Mouse (Mus musculus) stomach, postnatal 0 days (tissue): ENCODE measurements around the gene Ikzf3. TPM values are rescaled to one million over a fixed set of nuclear protein-coding genes. Genes with fewer than 3 reads are reported as not detected.

Experiments
- ATAC-seq: fragments of 200-750 bp; cut with Nextera tagmentation; 2 replicates; pipeline ENCODE4 v1.8.0; 2017; ENCODE audit not compliant: low FRiP score, low TSS enrichment
- DNase-seq: peaks from one replicate; pipeline ENCODE4 v3.0.0-alpha.2; 2016; ENCODE audit warnings: low spot score
- H3K27ac ChIP-seq: fragments of 300-500 bp; sonication (generic); replicated peaks from 2 replicates; pipeline ENCODE4 v1.5.1; 2014; ENCODE audit warnings: mild to moderate bottlenecking, control low read depth
- H3K27me3 ChIP-seq: fragments of 300-500 bp; sonication (generic); 2 replicates; pipeline ENCODE4 v1.6.1; 2014; ENCODE audit warnings: low read length; ENCODE audit not compliant: control insufficient read depth, insufficient read depth
- H3K36me3 ChIP-seq: fragments of 300-500 bp; sonication (generic); 2 replicates; pipeline ENCODE4 v1.6.1; 2014; ENCODE audit warnings: low read length, mixed read lengths; ENCODE audit not compliant: control insufficient read depth, insufficient read depth
- H3K4me1 ChIP-seq: fragments of 300-500 bp; sonication (generic); replicated peaks from 2 replicates; pipeline ENCODE4 v1.6.1; 2014; ENCODE audit warnings: antibody characterized with exemption; ENCODE audit not compliant: control insufficient read depth, insufficient read depth
- H3K4me2 ChIP-seq: fragments of 300-500 bp; sonication (generic); replicated peaks from 2 replicates; pipeline ENCODE4 v1.6.1; 2014; ENCODE audit warnings: low read depth, mild to moderate bottlenecking, control low read depth, moderate library complexity
- H3K4me3 ChIP-seq: fragments of 300-500 bp; sonication (generic); 2 replicates; pipeline ENCODE4 v1.5.1; 2014; ENCODE audit warnings: low read depth, low read length, control low read depth
- H3K9ac ChIP-seq: fragments of 300-500 bp; sonication (generic); 2 replicates; pipeline ENCODE4 v1.6.1; 2014; ENCODE audit warnings: mild to moderate bottlenecking, low read length, control low read depth, mixed read lengths
- H3K9me3 ChIP-seq: fragments of 300-500 bp; sonication (generic); 2 replicates; pipeline ENCODE4 v1.6.1; 2016; ENCODE audit warnings: low read length; ENCODE audit not compliant: control insufficient read depth
- CTCF ChIP-seq: IDR thresholded peaks from 2 replicates; pipeline ENCODE4 v1.5.1; 2016; ENCODE audit warnings: antibody characterized with exemption, low read depth, mild to moderate bottlenecking, moderate library complexity
- EP300 ChIP-seq: optimal IDR thresholded peaks from 2 replicates; pipeline ENCODE3; 2016; ENCODE audit warnings: antibody characterized with exemption
- WGBS: fragments of 180-500 bp; shearing (Covaris S2); extraction: QIAGEN DNeasy Blood & Tissue Kit; methylation state at CpG from one replicate; pipeline ENCODE4 v1.1.7; 2014; 5-methylcytosine and 5-hydroxymethylcytosine counted together
- polyA plus RNA-seq: library from polyadenylated mRNA; unstranded; fragments of >200 nt; fragmentation: Nextera tagmentation; extraction: Ambion mirVana; gene quantifications from 2 replicates; pipeline ENCODE4 v1.2.1, GENCODE M21; 2015

Gene Ikzf3
- polyA plus RNA-seq, 1 experiment from 2014 or later: 0.15 TPM

- TF ChIP-seq EP300: no peak
- no peak for TF ChIP-seq CTCF
- ATAC-seq (no peak), DNase-seq (no peak)
- H3K4me2 ChIP-seq: no peak overlapping the region
- no peak overlapping the region for H3K9ac ChIP-seq
- H3K4me3 ChIP-seq: no peak overlapping the region
- 76% methylated on average over 9 of the region's 9 CpGs for WGBS
- no peaks in the 10 kb centered on the region for H3K9me3 ChIP-seq
- H3K36me3 ChIP-seq: no peaks in the 10 kb centered on the region
- H3K27me3 ChIP-seq: no peaks in the 10 kb centered on the region
- no peaks in the 10 kb centered on the region for H3K4me1 ChIP-seq
- no peak overlapping the region for H3K27ac ChIP-seq
These were observed 52.4 kb downstream of the Ikzf3 start for GRCm38 (mm10) chr11:98493394-98493793.

DNA sequence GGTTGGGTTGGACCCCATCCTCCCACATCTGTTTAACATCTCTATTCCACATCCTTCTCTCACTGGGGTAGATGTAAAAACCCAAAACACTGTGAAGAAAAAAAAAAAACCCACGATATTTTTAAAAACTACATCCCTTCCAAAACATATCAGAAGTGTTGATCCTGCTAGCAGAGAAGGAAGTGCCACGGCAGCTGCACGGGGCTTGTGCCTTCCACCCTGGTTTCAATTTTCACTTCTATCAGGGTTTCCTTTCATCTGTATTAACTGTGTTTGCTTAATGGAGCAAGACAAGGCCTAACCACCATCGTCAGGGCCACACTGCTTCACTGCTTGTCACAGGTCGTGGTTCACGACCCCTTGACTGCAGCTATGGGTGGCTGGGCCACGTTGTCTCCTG is 52.9 kb downstream of the Ikzf3 start:
- H3K4me2 ChIP-seq: no peak overlapping the region
- no peak for DNase-seq
- 22% methylated on average over 7 of the region's 7 CpGs for WGBS
- no peak overlapping the region for H3K4me3 ChIP-seq
- no peak overlapping the region for H3K9ac ChIP-seq
- TF ChIP-seq EP300: no peak
- no peak for TF ChIP-seq CTCF
- no peak for ATAC-seq
- no peaks in the 10 kb centered on the region for H3K9me3 ChIP-seq
- H3K27ac ChIP-seq: no peak overlapping the region
- no peaks in the 10 kb centered on the region for H3K4me1 ChIP-seq
- no peaks in the 10 kb centered on the region for H3K36me3 ChIP-seq
- no peaks in the 10 kb centered on the region for H3K27me3 ChIP-seq

- no peaks in the 10 kb centered on the region for H3K4me1 ChIP-seq
- no peak overlapping the region for H3K27ac ChIP-seq
- no peak for ATAC-seq
- 78% methylated on average over 7 of the region's 7 CpGs for WGBS
- no peak overlapping the region for H3K4me2 ChIP-seq
- H3K9me3 ChIP-seq: no peaks in the 10 kb centered on the region
- no peak overlapping the region for H3K4me3 ChIP-seq
- H3K27me3 ChIP-seq: no peaks in the 10 kb centered on the region
- DNase-seq: no peak
- TF ChIP-seq CTCF: no peak
- TF ChIP-seq EP300: no peak
- no peak overlapping the region for H3K9ac ChIP-seq
- no peaks in the 10 kb centered on the region for H3K36me3 ChIP-seq
These were observed 54.3 kb downstream of the Ikzf3 start for GRCm38 (mm10) chr11:98491571-98491970.

DNA sequence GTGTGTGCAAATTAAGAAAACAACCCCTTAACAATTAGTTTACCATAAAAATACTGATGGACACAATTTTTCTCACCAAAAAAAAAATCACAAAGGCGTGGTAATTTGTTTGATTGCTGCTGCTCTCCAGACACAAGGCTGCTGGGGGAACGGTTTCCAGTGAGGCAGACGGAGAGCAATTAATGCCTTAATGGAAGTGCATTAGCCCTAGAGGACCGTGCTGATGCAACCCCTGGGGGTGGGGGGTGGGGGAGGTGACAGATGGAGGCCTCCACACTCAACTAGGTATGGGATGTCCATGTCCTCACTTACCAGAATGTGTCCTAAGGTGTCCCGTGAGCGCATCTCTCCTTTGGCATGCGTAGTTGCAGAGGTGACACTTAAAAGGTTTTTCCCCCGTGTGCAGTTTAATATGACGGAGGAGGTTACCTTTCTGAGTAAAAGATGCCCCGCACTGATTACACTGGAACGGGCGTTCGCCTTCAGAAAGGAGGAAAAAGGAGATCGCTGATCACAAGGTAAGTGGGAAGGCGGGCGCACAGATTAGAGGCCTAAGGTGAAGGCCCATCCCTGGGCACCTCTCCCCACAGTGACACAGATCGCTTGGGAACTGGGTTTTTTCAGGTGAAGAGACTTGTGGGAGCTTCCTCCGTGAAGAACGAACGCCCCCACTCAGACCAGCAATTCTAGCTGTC is 57.1 kb downstream of the Ikzf3 start:
- Histone ChIP-seq H3K36me3 (no peaks in the 10 kb centered on the region), H3K4me1 (no peaks in the 10 kb centered on the region), H3K9me3 (no peaks in the 10 kb centered on the region), H3K27ac (no peak overlapping the region), H3K4me2 (no peak overlapping the region), H3K9ac (no peak overlapping the region), H3K4me3 (no peak overlapping the region), H3K27me3 (no peaks in the 10 kb centered on the region)
- TF ChIP-seq EP300 (no peak), CTCF (no peak)
- ATAC-seq (no peak), DNase-seq (no peak)
- 68% methylated on average over 20 of the region's 20 CpGs for WGBS

- TF ChIP-seq EP300 (no peak), CTCF (no peak)
- DNase-seq (no peak), ATAC-seq (no peak)
- WGBS: 75% methylated on average over 5 of the region's 5 CpGs
- Histone ChIP-seq H3K9me3 (no peaks in the 10 kb centered on the region), H3K9ac (no peak overlapping the region), H3K4me3 (no peak overlapping the region), H3K27me3 (no peaks in the 10 kb centered on the region), H3K27ac (no peak overlapping the region), H3K4me2 (no peak overlapping the region), H3K4me1 (no peaks in the 10 kb centered on the region), H3K36me3 (no peaks in the 10 kb centered on the region)
These were observed 58.2 kb downstream of the Ikzf3 start for GRCm38 (mm10) chr11:98487526-98488040.

DNA sequence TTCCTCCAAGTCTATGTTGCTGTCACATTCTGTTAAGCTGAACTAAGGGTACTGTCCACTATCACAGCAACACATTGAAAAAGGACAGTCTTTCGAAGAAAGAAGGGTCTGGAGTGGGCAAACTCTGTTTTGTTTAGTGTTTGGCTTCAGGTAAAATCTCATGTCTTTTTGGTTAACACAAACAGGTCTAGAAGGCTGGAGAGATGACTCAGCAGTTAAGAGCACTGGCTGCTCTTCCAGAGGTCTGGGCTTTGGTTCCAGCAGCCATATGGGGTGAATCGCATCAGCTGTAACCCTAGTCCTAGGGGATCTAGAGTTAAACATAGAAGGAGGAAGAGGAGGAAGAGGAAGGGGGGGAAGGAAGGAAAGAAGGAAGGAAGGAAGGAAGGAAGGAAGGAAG is 60.1 kb downstream of the Ikzf3 start:
- Histone ChIP-seq H3K4me1 (no peaks in the 10 kb centered on the region), H3K9me3 (no peaks in the 10 kb centered on the region), H3K36me3 (no peaks in the 10 kb centered on the region), H3K9ac (no peak overlapping the region), H3K4me3 (no peak overlapping the region), H3K4me2 (no peak overlapping the region), H3K27ac (no peak overlapping the region), H3K27me3 (no peaks in the 10 kb centered on the region)
- 91% methylated on average over 2 of the region's 2 CpGs for WGBS
- DNase-seq: no peak
- ATAC-seq: no peak
- TF ChIP-seq EP300: no peak
- no peak for TF ChIP-seq CTCF
